Mouse (Mus musculus) ovary, adult 10 weeks (tissue): ENCODE measurements around the gene Bag5. TPM values are rescaled to one million over a fixed set of nuclear protein-coding genes. Genes with fewer than 3 reads are reported as not detected.

ENCODE experiments used
- polyA plus RNA-seq: library from polyadenylated mRNA; stranded (reverse); fragments of 350-450 nt; fragmentation: Illumina TruSeq; extraction: RNeasy Lipid Tissue Mini Kit (QIAGEN cat#74804); gene quantifications from one replicate; pipeline ENCODE4 v1.2.3, GENCODE M21; 2014

Gene Bag5
- polyA plus RNA-seq = 32.5 TPM

GRCm38 (mm10) chr12:111713004-111713651, at the start of gene Bag5, which contains the start of gene Apopt1:
Gene Bag5 (minus strand): TSS chr12:111713257.
Gene Apopt1 (plus strand): TSS chr12:111713261.

DNA sequence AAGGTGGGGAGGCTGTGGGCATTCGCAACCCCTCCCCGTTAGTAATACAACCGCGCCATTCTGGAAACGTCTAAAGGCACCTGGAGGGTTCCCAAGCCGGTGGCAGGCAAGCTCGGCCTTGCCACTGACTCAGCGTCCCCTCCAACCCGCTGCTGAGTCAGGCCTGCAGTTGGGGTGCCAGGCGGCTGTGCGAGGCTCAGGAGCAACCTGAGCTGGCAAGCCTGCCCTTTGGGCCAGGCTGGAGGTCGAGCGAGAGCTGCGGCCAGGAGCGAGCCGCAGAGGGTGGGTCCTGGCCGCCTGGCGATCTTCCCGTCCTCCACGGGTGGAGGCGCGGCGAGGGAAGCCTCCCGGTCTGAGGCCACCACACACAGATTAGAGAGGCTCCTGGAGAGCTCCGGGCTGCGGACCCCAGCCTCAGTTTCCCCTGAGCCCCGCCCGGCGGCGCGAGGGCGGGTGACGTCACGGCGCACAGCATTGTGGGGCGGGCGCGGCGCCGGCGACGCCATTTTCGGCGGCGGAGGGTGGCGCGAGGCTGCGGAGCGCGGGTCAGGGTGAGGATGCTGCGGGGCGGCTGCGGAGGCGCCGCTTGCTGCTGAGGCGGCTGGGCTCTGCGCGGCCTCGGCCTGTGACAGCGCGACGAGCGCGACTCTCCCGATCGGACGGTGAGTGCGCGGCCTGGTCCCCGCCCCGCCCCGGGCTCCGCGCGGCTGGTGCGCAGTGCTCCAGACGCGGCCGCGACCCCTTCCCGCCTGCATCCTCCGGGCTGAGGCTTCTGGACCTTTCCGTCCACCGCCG, 45.5 kb upstream of the Bag5 start, which contains the start of gene Klc1:
Klc1 (plus strand) TSS at position 469 of the 795 bp plus-strand sequence.

GRCm38 (mm10) chr12:111677882-111678669, 35.0 kb downstream of the Bag5 start, which contains the start of gene Trmt61a:
Gene Trmt61a (plus strand): TSS chr12:111678105.

DNA sequence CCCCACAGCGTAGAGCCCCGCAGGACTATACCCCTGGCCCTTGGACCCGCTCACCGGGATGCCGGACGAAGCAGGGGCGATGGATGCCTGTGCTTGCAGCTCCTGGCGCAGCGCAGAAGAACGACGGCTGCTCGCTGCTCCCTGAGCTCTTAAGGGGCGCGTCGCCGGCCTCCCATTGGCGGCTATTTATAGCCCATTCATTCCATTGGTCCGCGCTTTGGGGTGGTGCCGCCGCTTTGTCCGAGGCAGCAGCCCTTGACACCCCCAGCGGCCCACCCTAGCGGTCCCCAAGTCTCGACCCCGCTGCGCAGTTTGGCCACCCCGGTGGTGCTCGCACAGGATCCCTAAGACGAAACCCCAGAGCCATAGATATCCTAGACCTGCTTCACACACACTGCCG, 40.9 kb downstream of the Bag5 start, which contains the start of gene Ckb:
Ckb (minus strand) TSS at position 163 of the 400 bp plus-strand sequence.

Other genes starting within 250 kb of the Bag5 start
- 4.5 TPM for gene Gm266, start 227.4 kb downstream of the Bag5 start, polyA plus RNA-seq
- 762 TPM for gene Eif5, start 175.2 kb downstream of the Bag5 start, polyA plus RNA-seq
- 248 TPM for gene Mark3, start 138.7 kb downstream of the Bag5 start, polyA plus RNA-seq
- gene Ckb, start 40.9 kb downstream of the Bag5 start, polyA plus RNA-seq = 1.7 TPM
- not detected for gene Trmt61a, start 35.2 kb downstream of the Bag5 start, polyA plus RNA-seq
- gene Apopt1, start within 50 bp of the Bag5 start, polyA plus RNA-seq = 31.3 TPM
- gene Klc1, start 45.6 kb upstream of the Bag5 start, polyA plus RNA-seq = 2.7 TPM
- gene Xrcc3, start 100.6 kb upstream of the Bag5 start, polyA plus RNA-seq = 0.26 TPM
- 15.9 TPM for gene Zfyve21, start 100.9 kb upstream of the Bag5 start, polyA plus RNA-seq
- gene Ppp1r13b, start 194.9 kb upstream of the Bag5 start, polyA plus RNA-seq = 6.9 TPM